Mouse (Mus musculus) stomach, postnatal 0 days (tissue): ENCODE data around the gene Obox6.

Experiments
- CTCF ChIP-seq: IDR thresholded peaks from 2 replicates; pipeline ENCODE4 v1.5.1; 2016; ENCODE audit warnings: antibody characterized with exemption, low read depth, mild to moderate bottlenecking, moderate library complexity
- EP300 ChIP-seq: optimal IDR thresholded peaks from 2 replicates; pipeline ENCODE3; 2016; ENCODE audit warnings: antibody characterized with exemption

DNA sequence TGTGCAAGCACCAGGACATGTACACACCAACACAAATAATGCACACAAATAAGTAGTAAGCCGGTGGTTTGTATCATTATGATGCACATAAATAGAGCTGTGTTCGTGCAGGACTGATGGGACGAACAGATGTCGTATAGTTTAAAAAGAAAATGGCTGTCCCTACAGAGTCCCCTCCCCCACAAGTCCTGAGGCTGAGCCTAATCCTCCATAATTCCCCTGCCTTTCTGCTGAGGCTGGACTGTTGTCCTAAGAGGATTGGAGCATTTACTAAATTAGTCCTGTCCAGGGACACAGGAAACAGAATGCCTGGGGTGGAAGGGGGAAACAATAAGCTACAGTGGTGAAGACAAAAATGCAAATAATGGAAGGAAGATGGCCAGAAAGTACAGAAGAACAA is 24.6 kb upstream of the Obox6 start:
- TF ChIP-seq CTCF (no peak), EP300 (no peak)
